ENCODE assay signal across 13 mouse cellular contexts in genomic region chr6:52919442-52919841, GRCm38 (mm10).
DNase-seq lines count a peak whose midpoint lies in the region; ATAC-seq and TF ChIP-seq lines count a peak whose summit lies in the region.
"Had no signal": no experiment of that assay in that cellular context is flagged by ENCODE, and none has a peak within 500 bp of the region (broad histone marks: within the 10 kb centered on the region; RNA-seq: fewer than 3 reads in every experiment).

No protein-coding gene starts in this region.

- ATAC-seq in heart, embryonic 16.5 days (replicated peaks; ENCODE audit: extremely low read depth, insufficient read depth, low FRiP score): 0 out of 2 replicates have a peak, but pooled peaks have one; percentile 19
- ATAC-seq in intestine, postnatal 0 days: no peak
- ATAC-seq: Patski had no signal

- no peaks in the 10 kb centered on the region for H3K36me3 ChIP-seq in heart, embryonic 16.5 days (ENCODE audit: control insufficient read depth, insufficient read depth)
- H3K36me3 ChIP-seq in thymus, adult 2 months (ENCODE audit: control insufficient read depth, insufficient read depth, low read length): no peaks in the 10 kb centered on the region
- H3K36me3 ChIP-seq in intestine, postnatal 0 days (ENCODE audit: control insufficient read depth, insufficient read depth): no peaks in the 10 kb centered on the region
- H3K36me3 ChIP-seq: forebrain, embryonic 15.5 days; heart, embryonic 15.5 days; hindbrain, embryonic 13.5 days had no signal

- H3K4me3 ChIP-seq in heart, embryonic 16.5 days (ENCODE audit: low read length): no peak overlapping the region
- no peak overlapping the region for H3K4me3 ChIP-seq in thymus, adult 2 months (ENCODE audit: control insufficient read depth, insufficient read depth, low read length)
- H3K4me3 ChIP-seq in intestine, postnatal 0 days (ENCODE audit: low read depth, low read length): no peak overlapping the region
- H3K4me3 ChIP-seq: forebrain, embryonic 15.5 days; heart, embryonic 15.5 days; hindbrain, embryonic 13.5 days had no signal

- H3K9ac ChIP-seq in heart, embryonic 16.5 days (ENCODE audit: low read length): no peak overlapping the region
- H3K9ac ChIP-seq in intestine, postnatal 0 days (ENCODE audit: low read depth, low read length): no peak overlapping the region
- H3K9ac ChIP-seq: forebrain, embryonic 15.5 days; heart, embryonic 15.5 days; hindbrain, embryonic 13.5 days had no signal

- no peak for TF ChIP-seq CTCF in thymus, adult 2 months (IDR thresholded peaks at IDR 0.05; ENCODE audit: borderline replicate concordance, control insufficient read depth, extremely low read depth, insufficient read depth, low read length, poor library complexity)
- no peak for TF ChIP-seq CTCF in intestine, postnatal 0 days (IDR thresholded peaks at IDR 0.05; ENCODE audit: low read depth)

- H3K27ac ChIP-seq in heart, embryonic 16.5 days (ENCODE audit: low read length): peak overlapping the region; percentile 68
- peak overlapping the region; percentile 86 for H3K27ac ChIP-seq in thymus, adult 2 months (ENCODE audit: control insufficient read depth, insufficient read depth, low read length)
- no peak overlapping the region for H3K27ac ChIP-seq in intestine, postnatal 0 days (ENCODE audit: low read depth, low read length)
- H3K27ac ChIP-seq: forebrain, embryonic 15.5 days; heart, embryonic 15.5 days; hindbrain, embryonic 13.5 days; hindbrain, postnatal 0 days had no signal

- no peak overlapping the region for H3K4me2 ChIP-seq in heart, embryonic 16.5 days (ENCODE audit: low read depth, low read length)
- no peak overlapping the region for H3K4me2 ChIP-seq in intestine, postnatal 0 days (replicated peaks; ENCODE audit: low read depth)
- H3K4me2 ChIP-seq: forebrain, embryonic 15.5 days; heart, embryonic 11.5 days; heart, embryonic 15.5 days; hindbrain, embryonic 13.5 days had no signal

- H3K9me3 ChIP-seq in heart, embryonic 16.5 days (replicated peaks; ENCODE audit: control insufficient read depth, low read length): no peaks in the 10 kb centered on the region
- H3K9me3 ChIP-seq in intestine, postnatal 0 days (ENCODE audit: control insufficient read depth): no peaks in the 10 kb centered on the region
- H3K9me3 ChIP-seq: forebrain, embryonic 15.5 days; heart, embryonic 15.5 days; hindbrain, embryonic 13.5 days had no signal

- peak; percentile 31 to 42 for DNase-seq in cerebellum, postnatal 10 days
- DNase-seq in cerebellum, adult 9-10 months: no peak
- DNase-seq in heart, adult 8-10 months (ENCODE audit: low spot score): no peak
- no peak for DNase-seq in thymus, adult 2 months
- DNase-seq in thymus, adult 18-20 months: no peak

- H3K4me1 ChIP-seq in heart, embryonic 16.5 days (ENCODE audit: control insufficient read depth, insufficient read depth, low read length): peaks cover 8% of the 10 kb centered on the region
- H3K4me1 ChIP-seq in thymus, adult 2 months (replicated peaks; ENCODE audit: control insufficient read depth, insufficient read depth, low read length): peaks cover 43% of the 10 kb centered on the region
- H3K4me1 ChIP-seq in intestine, postnatal 0 days (replicated peaks; ENCODE audit: control insufficient read depth, insufficient read depth, low read length): no peaks in the 10 kb centered on the region
- H3K4me1 ChIP-seq: forebrain, embryonic 15.5 days; hindbrain, embryonic 13.5 days had no signal

- 64% methylated on average over 7 of the region's 7 CpGs for WGBS in heart, embryonic 16.5 days
- 38% methylated on average over 7 of the region's 7 CpGs for WGBS in thymus, adult 2 months
- 71% methylated on average over 7 of the region's 7 CpGs for WGBS in intestine, postnatal 0 days

- TF ChIP-seq POLR2A in thymus, adult 2 months (IDR thresholded peaks at IDR 0.05; ENCODE audit: control insufficient read depth, extremely low read depth, insufficient read depth, low read length, poor library complexity): no peak

- no peaks in the 10 kb centered on the region for H3K27me3 ChIP-seq in heart, embryonic 16.5 days (ENCODE audit: control insufficient read depth, insufficient read depth, low read length)
- no peaks in the 10 kb centered on the region for H3K27me3 ChIP-seq in thymus, adult 2 months (ENCODE audit: control insufficient read depth, insufficient read depth, low read length)
- H3K27me3 ChIP-seq in intestine, postnatal 0 days (replicated peaks; ENCODE audit: control insufficient read depth, insufficient read depth, low read length): no peaks in the 10 kb centered on the region
- H3K27me3 ChIP-seq: heart, embryonic 15.5 days; hindbrain, embryonic 13.5 days; Patski had no signal

Comparison
In these comparisons a context has a peak if more than half of its experiments do, and no peak if none do; other contexts are left out.
1. DNase-seq: peak in cerebellum, postnatal 10 days (2 of 2); none in cerebellum, adult 9-10 months (single experiment), heart, adult 8-10 months (single experiment), thymus, adult 2 months (single experiment) and thymus, adult 18-20 months (0 of 2).